Mouse (Mus musculus): ENCODE results near the gene Afdn. TPM values are rescaled to one million over a fixed set of nuclear protein-coding genes. Genes with fewer than 3 reads are reported as not detected.

Gene Afdn
- 149 TPM for polyA plus RNA-seq (2014; fragmentation: Illumina TruSeq; extraction: RNeasy Lipid Tissue Mini Kit (QIAGEN cat#74804); ENCODE audit: low replicate concordance)

DNA sequence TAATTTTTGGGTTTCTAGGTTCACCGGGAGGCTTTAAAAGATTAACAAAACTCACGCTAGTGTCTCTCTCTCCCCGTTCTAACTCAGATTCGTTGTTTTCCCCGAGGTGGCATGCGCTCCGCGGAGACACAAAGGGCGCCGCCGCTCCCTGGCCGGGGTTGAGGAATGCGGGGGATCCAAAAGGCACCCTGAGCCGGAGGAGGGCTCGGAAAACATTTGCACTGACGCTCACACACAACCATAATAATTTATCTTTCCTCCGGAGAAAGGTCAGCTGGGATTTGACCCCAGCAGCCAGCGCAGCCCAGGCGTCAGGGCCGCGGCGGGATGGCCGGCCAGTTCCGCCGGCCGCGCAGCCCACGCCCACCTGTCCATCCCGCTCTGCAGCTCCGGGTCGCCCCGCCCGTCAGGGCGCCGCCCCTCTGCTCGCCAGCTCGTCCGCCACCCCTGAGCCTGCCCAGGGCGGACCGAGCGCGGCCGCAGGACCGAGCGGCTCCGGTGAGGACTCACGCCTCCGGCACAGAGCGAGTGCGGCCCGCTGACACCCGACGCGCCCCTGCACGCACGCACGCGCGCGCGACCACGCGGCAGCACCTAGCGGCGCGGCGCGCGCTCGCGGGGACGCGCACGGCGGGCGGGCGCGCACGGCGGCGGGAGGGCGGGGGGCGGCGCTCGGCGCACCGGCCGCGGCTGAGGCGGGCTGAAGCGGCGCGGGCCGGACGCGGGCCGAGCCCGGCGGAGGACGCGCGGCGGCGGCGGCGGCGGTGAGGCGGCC, at the start of gene Afdn:
TSS of gene Afdn (plus strand) at position 687 of the 775 bp plus-strand sequence.

DNA sequence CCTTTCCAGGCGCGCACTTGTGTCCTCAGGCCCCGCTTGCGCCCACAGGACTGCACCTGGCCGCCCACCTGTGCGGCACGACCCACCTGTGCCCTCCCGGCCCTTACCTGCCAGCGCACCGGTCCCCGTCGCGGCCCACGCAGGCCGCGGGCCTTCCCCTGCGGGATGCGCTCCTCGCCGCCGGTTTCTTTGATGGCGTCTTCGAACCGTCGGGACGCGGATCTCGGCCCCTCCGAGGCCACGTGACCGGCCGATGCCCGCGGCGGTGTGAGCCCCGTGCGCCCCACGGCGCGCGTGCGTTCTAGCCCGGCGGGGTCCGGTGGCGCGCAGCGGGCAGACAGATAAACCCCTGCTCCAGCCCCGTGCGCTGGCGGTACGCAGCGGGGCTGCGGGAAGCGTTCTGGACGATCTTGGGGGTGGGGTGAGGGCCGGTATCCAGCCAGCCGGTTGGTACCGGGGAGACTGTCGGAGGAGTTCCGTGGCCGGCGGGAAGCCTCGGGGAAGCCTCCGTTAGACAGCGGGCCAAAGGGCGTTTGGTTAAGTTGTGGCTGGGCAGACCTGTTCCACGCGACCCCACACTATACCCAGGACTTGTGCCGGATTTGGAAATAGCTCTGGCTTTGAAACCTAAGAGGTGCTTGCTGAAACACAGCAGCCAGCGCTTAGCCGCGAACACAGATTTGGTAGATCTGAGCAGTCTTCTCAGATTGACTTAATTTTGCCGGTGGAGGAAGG, 1.0 kb downstream of the Afdn start, which contains the start of gene Tcte2:
TSS of gene Tcte2 (minus strand) at position 647 of the 735 bp plus-strand sequence.

DNA sequence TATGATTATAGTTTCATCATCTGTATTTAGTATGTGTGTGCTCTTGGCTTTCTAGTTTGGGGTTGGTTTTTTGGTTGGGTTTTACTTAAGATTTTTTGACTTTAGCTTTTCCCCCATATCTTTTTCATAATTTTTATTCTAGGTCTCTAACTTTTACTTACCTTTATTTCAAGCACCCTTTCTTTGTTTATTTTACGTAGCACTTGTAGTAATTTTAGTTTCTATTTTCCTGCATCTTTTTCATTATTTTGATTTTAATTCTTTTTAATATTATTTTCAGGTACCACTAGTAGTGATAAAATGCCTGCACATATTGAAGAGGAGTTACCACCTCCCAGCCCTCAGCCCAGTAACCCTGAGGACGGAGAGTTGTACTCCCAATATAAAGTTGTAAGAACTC, 187.7 kb downstream of the Afdn start, which contains the start of gene Gm7168:
TSS of gene Gm7168 (plus strand) at position 301 of the 400 bp plus-strand sequence.

Other genes with a start within 250 kb of the Afdn start
- not detected for gene Tcte2, start 1.3 kb downstream of the Afdn start, polyA plus RNA-seq (2014; fragmentation: Illumina TruSeq; extraction: RNeasy Lipid Tissue Mini Kit (QIAGEN cat#74804); ENCODE audit: low replicate concordance)
- gene Gm7168, start 187.8 kb downstream of the Afdn start, polyA plus RNA-seq (2014; fragmentation: Illumina TruSeq; extraction: RNeasy Lipid Tissue Mini Kit (QIAGEN cat#74804); ENCODE audit: low replicate concordance): 0.26 TPM
- not detected for gene Gm7356, start 243.2 kb downstream of the Afdn start, polyA plus RNA-seq (2014; fragmentation: Illumina TruSeq; extraction: RNeasy Lipid Tissue Mini Kit (QIAGEN cat#74804); ENCODE audit: low replicate concordance)